Mouse (Mus musculus): ENCODE measurements at regions not wholly inside any gene's neighbourhood (a gene's known extent, or its start where the extent isn't known, plus 50 kb on each side); places are given as distances from the start of the nearest gene placed in this dataset.

DNA sequence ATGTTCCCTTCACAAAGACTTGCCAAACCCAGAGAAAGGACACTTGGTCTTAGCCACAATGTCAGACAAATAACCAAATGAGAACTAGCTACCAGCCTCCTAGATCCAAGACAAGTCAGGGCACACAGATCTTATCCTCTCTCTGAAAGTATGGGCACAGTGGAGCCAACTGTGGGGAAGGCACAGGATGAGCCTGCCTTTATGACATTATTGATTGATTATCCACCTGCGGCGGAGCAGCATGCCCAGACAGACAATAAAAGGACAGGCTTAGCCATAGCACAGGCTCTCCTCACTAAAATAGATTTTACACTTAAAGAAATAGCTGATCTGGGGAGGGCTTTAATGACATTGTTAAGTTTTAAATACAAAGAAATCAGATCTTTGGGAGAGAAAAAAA, 117.9 kb downstream of the Maf start:
- TF ChIP-seq CTCF (IDR thresholded peaks at IDR 0.05; ENCODE audit: control insufficient read depth, insufficient read depth, insufficient replicate concordance, low read depth, low read length), result no peak
- TF ChIP-seq POLR2A (IDR thresholded peaks at IDR 0.05; ENCODE audit: control insufficient read depth, low read depth, low read length), result no peak

All from testis, adult 2 months (tissue).